Mouse (Mus musculus): ENCODE results near the gene Ssr2.

DNA sequence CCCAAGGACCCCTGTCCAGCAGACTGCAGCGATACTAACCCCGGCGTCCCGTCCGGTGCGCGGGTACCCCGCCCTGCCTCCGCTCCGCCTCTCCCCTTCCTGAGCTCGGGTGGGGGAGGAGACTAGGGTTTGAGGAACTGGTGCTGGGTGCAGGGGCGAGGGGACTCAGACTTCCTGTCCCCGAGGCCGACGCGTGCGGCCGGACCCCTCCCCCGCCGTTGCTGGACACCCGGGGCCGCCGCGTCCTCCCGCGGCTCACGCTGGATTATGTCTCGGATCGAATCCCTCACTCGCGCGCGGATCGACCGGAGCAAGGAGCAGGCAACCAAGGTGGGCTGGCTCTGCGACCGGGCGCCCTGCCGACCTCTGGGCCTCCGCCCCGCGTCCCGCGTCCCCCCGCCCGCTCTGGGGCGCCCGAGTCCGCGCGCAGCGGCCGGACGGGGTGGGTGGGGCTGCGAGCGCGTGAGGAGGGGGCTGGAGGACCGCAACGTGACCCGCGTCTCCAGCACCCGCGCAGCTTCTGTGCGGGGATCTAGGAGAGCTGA lies 45.4 kb downstream of the Ssr2 start:
- TF ChIP-seq KAT2A (IDR thresholded peaks at IDR 0.05; ENCODE audit: insufficient replicate concordance, low read length): no peak
- peak; percentile 71 for TF ChIP-seq POLR2A (IDR thresholded peaks at IDR 0.05; ENCODE audit: low read depth, low read length)
- no peak for TF ChIP-seq USF1 (IDR thresholded peaks at IDR 0.05; ENCODE audit: low read depth, low read length)
- no peak for TF ChIP-seq MEF2A (IDR thresholded peaks at IDR 0.05; ENCODE audit: borderline replicate concordance, low read depth, low read length)
- no peak for TF ChIP-seq CTCF (conservative IDR thresholded peaks at IDR 0.05 in 1 of 2, IDR thresholded peaks at IDR 0.05 in 1 of 2; ENCODE audit: low read depth in 2 of 2, low read length in 2 of 2)
- no peak for TF ChIP-seq POLR2AphosphoS2 (IDR thresholded peaks at IDR 0.05; ENCODE audit: low read depth, low read length)
- no peak for TF ChIP-seq JUND (conservative IDR thresholded peaks at IDR 0.05; ENCODE audit: low read depth, low read length)
- TF ChIP-seq ZNF384 (IDR thresholded peaks at IDR 0.05; ENCODE audit: low read depth, low read length): no peak
- no peak for TF ChIP-seq EP300 (IDR thresholded peaks at IDR 0.05; ENCODE audit: low read length)
- TF ChIP-seq MYC (IDR thresholded peaks at IDR 0.05; ENCODE audit: low read depth, low read length): no peak
- 0 out of 2 replicates have a peak, but pooled peaks have one; percentile 34 for TF ChIP-seq TBP (conservative IDR thresholded peaks at IDR 0.05; ENCODE audit: low read depth, low read length)
- TF ChIP-seq SIN3A (IDR thresholded peaks at IDR 0.05; ENCODE audit: low read length): no peak
- no peak; the same call in 1 of the 2 replicates for TF ChIP-seq HCFC1 (IDR thresholded peaks at IDR 0.05; ENCODE audit: low read depth, low read length)
- no peak for TF ChIP-seq E2F4 (IDR thresholded peaks at IDR 0.05; ENCODE audit: insufficient replicate concordance, low read depth, low read length)

Data from CH12.LX (cell line).